Mouse (Mus musculus) bone marrow macrophage, adult 2 months (primary cell): ENCODE measurements around the gene Tfap2e.

Experiments
- CTCF ChIP-seq: IDR thresholded peaks from 2 replicates; pipeline ENCODE4 v1.5.1; 2012; ENCODE audit warnings: low read depth, mild to moderate bottlenecking, low read length, moderate library complexity
- POLR2A ChIP-seq: IDR thresholded peaks from 2 replicates; pipeline ENCODE4 v1.6.1; 2012; ENCODE audit warnings: mild to moderate bottlenecking, low read depth, low read length, borderline replicate concordance

- TF ChIP-seq CTCF = no peak
- TF ChIP-seq POLR2A = no peak
Measured at GRCm38 (mm10) chr4:126707439-126707826, 28.6 kb downstream of the Tfap2e start.
